Mouse (Mus musculus): ENCODE measurements around the gene Hpf1.

Hpf1 gene

DNA sequence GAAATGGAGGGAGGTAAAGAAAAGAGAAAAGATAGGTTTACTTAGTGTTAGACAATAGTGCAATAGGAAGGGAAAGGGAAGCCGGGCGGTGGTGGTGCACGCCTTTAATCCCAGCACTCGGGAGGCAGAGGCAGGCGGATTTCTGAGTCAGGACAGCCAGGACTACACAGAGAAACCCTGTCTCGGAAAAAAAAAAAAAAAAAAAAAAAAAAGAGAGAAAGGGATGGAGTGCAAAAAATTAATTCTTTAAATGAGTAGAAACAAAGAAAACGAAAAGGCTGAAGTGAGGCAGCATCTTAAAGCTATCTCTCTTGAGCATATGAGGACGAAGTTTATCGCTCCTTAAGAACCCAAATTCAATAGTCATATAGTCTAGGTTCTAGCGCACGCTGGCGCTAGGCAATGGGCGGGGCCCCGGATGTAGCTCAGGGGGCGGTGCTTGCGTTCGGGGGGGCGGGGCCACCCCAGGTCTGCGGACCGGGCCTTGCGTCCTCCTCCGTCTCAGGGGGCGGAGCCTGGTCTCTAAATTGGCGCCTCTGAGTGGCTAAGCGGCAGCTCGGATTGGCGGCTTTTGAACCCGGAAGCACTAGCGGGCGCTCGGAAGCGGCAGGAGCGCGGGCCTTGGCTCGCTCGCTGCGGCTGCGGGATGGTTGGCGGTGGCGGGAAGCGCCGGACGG is at the start of gene Hpf1:
TSS of gene Hpf1 (plus strand) at position 576 of the 677 bp plus-strand sequence.
- peak; percentile 98 for DNase-seq (ENCODE audit: low spot score)

DNA sequence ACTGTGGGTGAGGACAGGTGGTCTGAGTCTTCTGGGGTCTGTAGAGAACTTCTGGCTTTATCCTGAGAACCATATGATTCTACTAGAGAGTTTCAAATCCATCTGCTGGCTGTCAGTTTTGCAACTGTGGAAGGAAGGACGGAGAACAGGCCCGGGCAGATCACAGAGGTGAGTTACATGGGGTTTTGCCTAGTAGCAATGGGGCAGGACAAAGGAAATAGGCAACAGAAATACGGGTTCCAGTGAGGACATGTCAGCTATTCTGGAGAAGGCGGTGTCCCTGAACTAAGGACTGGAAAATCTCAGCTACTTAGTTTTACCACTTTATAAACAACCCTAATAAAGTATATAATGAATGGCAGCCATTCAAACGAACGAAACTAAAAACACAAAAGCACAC is 47.8 kb upstream of the Hpf1 start:
- no peak for DNase-seq (ENCODE audit: low spot score)

DNA sequence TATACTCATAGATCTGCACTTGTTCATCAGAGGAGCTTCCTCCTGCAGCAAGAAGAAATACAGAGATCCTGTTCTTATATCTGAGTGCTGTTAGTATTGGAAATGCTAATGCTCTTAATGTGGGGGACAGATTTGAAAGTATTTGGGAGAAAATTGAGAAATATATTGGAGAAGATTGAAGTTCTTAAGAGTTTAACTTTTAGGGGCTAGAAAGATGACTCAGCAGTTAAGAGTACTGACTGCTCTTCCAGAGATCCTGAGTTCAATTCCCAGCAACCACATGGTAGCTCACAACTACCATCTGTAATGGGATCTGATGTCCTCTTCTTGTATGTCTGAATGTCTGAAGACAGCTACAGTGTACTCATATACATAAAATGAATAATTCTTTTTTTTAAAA is 32.7 kb upstream of the Hpf1 start:
- no peak for DNase-seq (ENCODE audit: low spot score)

DNA sequence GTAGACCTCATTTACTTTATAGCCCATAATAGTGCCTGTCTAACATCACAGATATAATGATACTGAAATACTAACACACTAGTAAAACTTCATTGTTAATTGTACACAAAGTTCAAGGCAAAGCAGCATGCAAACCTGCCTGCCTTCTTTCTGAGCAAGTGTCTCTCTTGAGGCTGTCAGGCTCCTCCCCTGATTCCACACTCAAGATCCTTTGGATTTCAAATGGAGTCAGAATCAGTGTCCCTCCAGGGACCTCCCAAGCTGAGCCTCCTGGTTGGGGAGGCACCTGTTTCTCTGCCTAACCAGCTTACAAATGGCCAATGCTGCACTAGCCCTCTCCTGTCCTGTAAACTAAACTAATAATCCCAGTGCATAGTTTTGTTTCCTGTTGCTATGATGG is 32.1 kb upstream of the Hpf1 start:
- no peak for DNase-seq (ENCODE audit: low spot score)

DNA sequence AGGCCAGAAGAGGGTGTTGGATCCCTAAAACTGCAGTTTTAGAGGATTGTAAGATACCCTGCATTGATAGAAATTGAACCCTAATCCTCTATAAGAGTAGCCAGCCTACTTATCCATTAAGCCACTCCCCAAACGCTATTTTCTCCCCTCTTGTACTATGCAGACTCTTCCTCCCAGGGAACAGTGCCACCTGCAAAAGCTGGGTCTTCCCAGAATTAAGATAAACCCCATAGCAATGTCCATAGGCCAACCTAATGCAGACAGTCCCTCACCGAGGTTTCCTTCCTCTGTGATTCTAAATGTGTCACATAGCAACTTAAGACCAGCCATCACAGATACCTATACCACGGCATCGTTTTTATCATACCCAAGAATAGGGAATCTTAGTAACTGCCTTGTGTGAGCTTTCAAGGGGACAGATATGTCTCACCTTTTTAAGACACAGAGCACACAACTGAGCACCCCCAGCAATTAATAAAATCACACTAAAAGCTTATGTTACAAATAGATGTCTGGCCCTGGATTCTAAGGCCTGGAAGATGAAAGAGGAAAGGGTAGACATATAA is 31.2 kb upstream of the Hpf1 start:
- no peak for DNase-seq (ENCODE audit: low spot score)

DNA sequence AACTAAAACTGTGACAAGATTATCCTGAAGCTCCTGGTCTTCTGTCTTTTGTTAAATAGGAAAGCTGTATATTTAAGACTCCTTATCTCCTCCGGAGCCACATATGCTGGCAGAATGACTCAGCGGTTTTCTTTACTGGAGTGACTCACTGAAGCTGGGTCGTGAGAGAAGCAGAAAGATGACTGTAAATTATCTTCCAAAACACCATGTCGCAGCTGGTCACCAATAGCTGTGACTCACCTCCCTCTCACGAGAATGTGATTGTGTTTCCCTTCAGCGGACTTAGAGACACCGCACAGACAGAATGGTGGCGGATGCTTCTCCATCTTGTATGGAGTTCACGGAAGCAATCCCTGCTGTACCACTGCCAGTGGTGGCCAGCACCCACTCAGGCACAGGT is 30.6 kb upstream of the Hpf1 start:
- no peak for DNase-seq (ENCODE audit: low spot score)

DNA sequence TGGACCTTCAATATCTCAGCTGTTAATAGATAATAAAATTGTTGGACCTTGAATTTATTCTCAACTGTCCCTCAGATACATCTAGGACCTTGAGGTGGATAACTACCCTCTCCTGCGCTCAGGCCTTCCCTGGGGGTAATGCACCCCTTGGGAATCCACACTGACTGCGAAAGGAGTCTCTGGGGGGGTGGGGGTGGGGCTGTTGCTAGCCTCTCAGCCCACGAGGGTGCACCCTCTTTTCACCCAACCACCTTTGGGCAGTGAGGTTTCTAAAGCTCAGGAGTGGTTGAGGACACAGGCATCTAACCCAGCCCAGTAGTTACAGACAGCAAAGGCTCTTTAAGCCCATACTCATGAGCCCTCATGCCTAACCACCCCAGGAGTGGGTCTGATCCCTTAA is 29.5 kb upstream of the Hpf1 start:
- DNase-seq (ENCODE audit: low spot score): no peak

DNA sequence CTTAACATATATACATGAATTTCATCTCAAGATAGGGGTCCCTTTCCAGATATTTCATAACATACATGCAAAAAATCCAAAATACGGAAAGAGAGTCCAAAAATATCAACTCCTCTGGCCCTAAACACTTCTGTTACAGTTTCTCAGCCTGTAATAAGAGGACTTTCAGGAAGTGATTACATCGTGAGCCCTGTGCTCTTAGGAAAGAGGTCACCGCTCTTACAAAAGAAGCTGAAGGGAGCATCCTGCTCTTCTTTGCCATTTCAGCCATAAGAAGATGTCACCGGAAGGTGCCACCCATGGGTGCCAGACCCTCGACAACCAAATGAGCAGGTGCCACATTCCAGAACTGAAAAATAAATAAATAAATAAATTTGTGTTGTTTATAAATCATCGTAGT is 28.4 kb upstream of the Hpf1 start:
- no peak for DNase-seq (ENCODE audit: low spot score)

DNA sequence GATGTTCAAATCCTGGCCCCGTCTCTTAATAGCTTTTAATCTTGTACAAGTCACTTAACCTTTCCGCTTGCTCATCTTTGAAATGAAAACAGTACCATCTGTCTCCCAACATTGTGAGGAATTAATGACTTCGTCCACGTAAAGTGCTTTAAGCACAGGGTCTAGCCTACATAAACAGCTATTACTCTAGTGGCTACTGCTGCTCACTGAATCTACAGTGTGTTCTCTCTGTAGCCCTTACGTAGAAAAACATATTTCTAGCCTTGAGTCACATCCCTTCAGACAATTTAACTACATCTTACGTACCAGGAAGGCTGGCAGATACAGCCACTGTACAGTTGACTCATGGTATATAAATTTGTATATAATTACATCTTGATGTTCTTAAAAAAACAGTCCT is 25.3 kb upstream of the Hpf1 start:
- no peak for DNase-seq (ENCODE audit: low spot score)

DNA sequence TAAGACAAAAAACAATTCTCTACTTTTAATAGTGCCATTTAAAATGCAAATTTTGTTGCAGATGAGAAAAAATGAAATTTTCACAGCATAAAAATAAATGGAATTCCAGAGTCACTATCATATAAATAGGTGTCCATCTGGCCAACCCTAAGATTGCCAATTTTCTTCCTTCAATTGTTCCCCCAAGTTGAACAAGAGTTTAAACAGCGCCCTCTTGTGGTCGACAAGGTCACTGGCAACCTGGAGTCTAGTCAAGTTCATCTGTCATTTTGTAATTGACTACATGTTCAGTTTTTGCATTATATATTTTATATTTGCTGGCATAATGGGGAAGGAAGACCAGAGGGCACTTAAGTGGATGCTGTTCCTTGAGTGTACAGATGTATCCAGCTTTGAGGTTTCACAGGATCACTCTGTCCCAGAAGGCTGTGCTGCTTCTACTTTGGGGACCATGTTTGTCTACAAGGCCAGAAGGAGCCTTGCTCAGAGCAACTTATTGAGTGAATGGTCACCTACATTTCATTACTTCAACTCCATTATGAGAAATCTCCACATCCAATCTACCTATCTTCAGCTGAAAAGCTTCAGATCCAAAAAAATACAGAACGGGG is 24.6 kb upstream of the Hpf1 start:
- peak; percentile 85 for DNase-seq (ENCODE audit: low spot score)

DNA sequence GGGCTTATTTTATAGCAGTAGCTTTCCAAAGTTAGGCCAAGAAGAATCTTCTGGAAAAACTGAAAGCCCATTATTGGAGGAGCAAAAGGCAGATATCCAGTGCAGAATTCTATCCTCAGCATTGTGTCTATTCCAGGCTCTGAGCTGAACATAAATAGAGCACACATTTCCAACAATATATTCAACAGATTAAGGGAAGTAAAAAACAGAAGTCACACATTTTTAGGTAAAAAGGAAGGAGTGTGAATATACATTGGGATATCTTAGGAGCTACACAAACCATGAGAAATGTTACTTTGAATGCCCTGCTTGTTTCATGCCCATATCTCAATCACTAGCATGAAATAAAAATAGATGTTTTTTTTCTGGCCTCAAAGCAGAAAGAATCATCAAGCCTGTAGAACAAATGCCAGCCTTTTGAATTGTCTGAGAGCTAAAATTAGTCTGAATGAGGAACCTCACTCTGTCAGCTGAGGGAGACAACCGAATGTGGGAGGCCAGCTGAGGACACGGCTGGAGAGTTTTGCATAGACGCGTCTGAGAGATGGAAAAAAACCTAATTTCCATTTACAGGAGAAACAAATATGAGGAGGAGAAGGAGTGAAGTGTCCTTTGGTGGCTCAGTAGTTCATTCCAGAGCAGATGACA is 22.6 kb upstream of the Hpf1 start:
- DNase-seq (ENCODE audit: low spot score): no peak

DNA sequence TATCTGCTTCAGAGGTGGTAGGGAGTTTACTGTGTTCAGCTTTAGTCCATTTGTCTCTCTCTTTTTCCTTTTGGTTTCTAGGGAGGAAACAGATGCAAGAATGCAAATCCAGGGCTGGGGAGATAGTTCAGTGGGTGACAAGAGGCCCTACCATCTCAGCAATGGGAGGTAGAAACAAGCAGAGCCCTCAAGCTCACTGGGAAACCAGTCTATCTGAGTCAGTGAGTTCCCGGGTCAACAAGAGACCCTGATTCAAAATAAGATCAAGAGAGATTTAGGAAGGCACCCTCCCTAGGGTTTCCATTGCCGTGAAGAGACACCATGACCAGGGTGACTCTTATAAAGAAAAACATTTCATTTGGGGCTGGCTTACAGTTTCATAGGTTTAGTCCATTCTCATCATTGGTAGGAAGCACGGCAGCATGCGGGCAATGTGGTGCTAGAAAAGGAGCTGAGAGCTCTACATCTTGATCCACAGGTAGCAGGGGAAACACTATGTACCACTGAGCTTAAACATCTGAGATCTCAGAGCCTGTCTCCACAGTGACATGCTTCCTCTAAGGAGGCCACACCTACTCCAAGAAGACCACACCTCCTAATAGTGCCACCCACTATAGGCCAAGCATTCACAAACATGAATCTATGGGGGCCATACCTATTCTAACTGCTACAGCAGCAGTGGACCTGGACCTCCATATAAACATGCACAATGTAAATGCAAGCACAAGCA is 21.8 kb upstream of the Hpf1 start:
- DNase-seq (ENCODE audit: low spot score): no peak

DNA sequence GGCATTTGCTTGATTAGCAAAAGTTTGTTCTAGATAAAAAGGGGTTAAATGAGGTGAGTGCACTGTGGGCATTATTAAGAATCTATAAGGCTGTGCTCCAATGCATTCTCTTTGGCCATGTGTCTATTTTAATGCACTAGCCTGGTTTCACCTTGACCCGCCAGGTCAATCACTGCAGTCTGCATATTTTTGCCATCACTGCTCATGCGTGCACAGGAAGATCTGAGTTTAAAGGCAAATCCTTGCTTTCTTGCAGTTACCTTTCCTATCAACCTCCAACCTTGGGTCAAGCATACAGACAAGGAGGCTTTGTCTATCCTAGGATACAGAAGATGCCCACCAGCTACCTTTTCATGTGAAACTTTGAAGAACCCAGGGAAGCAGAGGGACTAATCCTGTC is 20.5 kb upstream of the Hpf1 start:
- DNase-seq (ENCODE audit: low spot score): no peak

DNA sequence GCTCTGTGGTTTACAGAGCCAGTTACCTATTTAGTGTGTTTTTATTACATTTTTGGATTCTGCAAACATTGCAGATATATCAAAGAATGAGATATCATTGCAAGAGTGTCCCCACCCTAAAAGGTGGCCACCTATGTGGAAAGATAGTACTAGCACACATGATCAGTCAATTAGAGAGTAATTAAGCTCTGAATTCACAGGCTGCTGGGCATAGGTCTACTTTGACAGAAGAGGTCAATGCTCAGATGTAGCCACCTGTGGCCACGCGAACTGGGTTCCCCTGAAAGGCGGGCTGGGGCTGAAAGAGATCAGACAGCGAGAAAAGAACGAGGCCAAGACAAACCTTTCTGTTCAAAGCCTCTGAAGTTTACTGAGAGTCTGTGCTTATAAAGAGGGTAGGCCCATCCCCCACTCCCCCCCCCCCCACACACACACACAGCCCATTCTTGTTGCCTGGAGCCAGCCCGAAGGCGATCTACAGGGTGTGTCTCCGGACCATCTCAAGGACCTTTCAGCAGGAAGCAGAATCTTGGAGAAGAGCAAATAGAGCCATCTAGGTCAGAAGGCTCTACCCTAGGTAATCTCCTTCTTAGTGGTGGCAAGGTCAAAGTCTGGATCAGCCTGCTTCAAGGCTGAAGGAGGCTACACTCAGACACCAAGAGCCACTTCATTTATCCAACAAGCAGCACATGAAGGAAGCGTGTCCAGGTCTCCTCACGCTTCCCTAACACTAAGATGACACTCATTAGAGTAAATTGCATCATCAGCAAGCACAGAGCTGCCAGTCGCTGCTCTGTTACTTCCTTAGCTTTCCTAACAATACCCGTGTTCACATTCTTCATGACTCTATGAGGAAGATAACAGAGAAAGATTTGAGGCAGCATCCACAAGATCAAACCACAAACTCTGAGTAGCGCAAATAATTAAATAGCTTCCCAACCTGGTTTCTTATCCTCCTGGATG is 19.7 kb upstream of the Hpf1 start:
- DNase-seq (ENCODE audit: low spot score): no peak

DNA sequence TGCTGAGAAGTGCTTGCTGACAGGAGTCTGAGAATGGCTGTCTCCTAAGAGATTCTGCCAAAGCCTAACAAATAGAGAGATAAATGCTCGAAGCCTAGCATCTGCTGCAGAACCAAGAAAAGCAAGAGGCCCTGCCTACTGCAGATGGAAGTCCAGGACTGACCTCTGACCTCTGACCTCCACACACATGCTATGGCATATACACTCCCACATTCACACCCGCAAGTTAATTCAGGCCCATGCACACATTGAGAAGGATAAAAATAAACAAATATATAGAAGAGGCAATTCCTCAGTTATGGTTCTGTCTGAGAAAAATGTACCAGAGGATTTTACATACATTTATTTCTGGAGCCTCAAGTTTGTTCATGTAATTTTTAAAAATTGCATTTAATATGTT is 11.6 kb upstream of the Hpf1 start:
- DNase-seq (ENCODE audit: low spot score): no peak

DNA sequence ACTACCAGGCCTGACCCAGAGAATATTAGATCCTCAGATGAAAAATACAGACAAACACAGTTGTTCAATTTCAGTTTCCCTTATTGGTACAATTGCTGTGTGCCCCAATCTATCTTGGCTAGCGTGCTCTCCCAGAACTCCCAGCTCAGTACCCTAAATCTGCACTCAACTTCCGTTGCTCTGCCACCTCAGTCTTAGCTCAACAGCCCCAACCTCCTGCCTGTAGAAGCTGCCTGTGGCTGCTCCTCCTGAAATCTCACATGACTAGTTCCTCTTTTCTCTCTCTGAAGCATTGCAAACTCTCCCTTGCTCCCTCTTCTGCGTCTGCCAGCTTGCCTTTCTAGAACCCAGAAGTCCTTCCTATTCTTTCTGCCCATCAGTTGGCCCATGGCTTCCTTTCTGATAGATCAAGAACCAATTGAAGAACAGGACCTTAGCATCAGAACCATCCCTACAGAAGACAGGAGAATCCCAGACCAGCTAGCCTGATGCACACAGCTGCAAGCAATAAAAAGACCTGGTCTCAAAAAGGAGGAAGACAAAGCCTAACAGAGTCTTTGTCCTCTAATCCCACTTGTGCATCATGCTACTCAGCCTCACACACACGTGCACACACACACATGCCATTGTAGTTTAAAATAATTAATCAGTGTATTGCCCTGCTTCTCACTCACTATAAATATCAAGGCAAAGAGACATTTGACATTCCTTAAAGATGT is 6.6 kb upstream of the Hpf1 start:
- no peak for DNase-seq (ENCODE audit: low spot score)

DNA sequence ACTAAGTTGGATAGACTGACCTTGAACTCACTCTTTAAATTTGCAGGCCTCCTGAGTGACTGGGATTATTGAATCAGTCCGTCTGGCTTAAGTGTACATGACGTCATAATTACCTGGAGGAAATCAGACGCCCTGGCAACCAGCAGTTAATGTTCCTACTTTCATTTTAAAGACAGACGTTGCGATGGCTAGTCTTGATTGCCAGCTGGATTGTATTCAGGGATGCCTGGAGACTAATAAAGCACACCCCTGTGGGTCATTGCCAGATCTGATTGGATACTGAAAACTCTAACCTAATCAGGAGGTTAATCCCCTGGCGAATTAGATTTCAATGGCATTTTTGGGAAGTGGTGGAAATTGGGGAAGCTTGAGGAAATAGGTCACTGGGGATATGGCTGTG is 3.5 kb upstream of the Hpf1 start:
- DNase-seq (ENCODE audit: low spot score): no peak

DNA sequence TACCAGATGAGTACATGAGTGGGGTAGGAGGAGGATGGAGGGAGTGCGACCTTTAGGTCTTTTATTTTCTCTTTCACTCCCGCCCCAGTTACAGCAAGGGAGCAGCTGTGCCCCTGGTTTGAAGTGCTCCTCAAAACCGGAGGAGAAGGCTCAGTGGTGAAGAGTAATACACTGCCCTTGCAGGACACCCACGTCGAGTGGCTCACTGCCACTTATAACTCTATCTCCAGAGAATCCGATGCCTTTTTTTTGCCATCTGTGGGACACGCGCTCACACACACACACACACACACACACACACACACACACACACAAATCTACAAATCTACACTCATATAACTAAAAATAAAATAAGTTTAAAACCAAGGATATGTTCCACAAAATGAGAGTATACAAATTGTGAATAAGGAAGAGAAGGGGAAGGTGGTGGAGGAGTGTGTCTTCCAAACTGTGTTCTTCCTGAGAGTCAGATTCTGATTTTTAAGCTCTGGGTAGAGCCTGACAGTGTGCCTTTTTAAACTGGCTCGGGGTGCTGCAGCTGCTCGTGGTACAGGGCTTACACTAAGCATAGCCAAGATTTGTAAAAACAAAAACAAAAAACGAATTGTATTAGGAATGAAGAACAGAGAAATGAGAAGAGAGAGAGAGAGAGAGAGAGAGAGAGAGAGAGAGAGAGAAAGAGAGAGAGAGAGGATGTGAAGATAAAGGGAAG is 931 bp upstream of the Hpf1 start:
- no peak for DNase-seq (ENCODE audit: low spot score)

DNA sequence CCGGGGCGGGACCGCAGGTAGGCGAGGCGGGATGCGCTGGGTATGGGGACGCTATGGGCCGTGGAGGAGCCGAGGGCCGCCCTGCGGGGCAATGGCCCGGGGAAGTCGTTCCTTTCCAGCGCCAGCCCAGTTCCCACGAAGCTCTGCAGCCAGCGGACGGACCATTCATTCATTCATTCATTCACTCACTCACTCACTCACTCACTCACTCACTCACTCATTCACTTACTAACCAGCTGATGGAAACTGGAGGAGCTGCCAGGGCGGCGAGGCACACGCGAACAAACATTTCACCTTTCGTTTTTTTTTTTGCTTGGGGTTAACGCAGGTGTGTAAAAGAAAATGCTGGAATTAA is 279 bp downstream of the Hpf1 start:
- DNase-seq (ENCODE audit: low spot score): no peak

DNA sequence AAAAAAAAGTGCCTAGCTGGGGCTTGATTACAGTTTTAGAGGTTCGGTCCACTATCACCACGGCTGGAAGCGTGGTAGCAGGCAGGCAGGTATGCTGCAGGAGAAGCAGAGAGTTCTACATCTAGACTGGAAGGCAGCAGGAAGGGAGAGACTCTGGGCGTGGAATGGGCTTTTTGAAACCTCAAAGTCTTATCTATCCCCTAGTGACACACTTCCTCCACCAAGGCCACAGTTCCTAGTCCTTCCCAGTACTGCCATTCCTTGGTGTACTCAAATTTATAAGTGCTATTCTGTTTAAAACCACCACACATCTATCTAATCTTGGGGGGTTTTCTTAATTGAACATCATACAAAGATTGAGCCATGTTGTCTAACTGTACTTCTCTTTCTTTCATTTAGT is 1.5 kb downstream of the Hpf1 start:
- DNase-seq (ENCODE audit: low spot score): no peak
